Comparison of ENCODE assay signal across 18 mouse cellular contexts in the genomic region with DNA sequence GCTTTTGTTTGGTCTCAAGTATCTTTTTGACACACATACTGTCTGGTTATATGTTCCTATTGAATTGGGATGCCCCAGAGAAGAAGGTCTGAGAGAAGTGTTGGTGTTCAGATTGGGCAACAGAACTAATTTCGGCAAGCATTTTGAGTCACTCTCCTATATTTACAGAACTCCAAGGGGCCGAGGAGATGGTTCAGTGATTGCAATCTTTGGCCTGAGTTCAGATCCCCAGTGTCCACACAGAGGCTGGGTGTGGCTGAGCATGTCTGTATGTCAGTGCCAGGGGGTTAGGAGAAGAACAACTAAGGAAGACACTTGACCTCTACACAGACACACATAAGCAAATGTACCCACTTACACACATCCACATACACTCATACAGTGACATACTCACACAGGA.
"Had no signal": no experiment of that assay in that cellular context is flagged by ENCODE, and none has a peak within 500 bp of the region (broad histone marks: within the 10 kb centered on the region; RNA-seq: fewer than 3 reads in every experiment).

No protein-coding gene starts in this region.

- H3K4me2 ChIP-seq: liver, embryonic 15.5 days; lung, embryonic 14.5 days; midbrain, embryonic 12.5 days; neural tube, embryonic 13.5 days; neural tube, embryonic 15.5 days had no signal

- H3K9ac ChIP-seq: liver, embryonic 15.5 days; lung, embryonic 14.5 days; midbrain, embryonic 12.5 days; neural tube, embryonic 13.5 days; neural tube, embryonic 15.5 days had no signal

- H3K27ac ChIP-seq: liver, embryonic 15.5 days; midbrain, embryonic 10.5 days; midbrain, embryonic 12.5 days; neural tube, embryonic 13.5 days; neural tube, embryonic 15.5 days had no signal

- H3K4me3 ChIP-seq: liver, embryonic 15.5 days; midbrain, embryonic 10.5 days; midbrain, embryonic 12.5 days; myocyte; neural tube, embryonic 13.5 days; neural tube, embryonic 15.5 days had no signal

- ATAC-seq: midbrain, embryonic 16.5 days had no signal

- H3K9me3 ChIP-seq: liver, embryonic 15.5 days; midbrain, embryonic 10.5 days; midbrain, embryonic 12.5 days; neural tube, embryonic 13.5 days; neural tube, embryonic 15.5 days had no signal

- H3K4me1 ChIP-seq: liver, embryonic 15.5 days; midbrain, embryonic 10.5 days; midbrain, embryonic 12.5 days; neural tube, embryonic 13.5 days; neural tube, embryonic 15.5 days had no signal

- H3K27me3 ChIP-seq: liver, embryonic 15.5 days; midbrain, embryonic 12.5 days; neural tube, embryonic 13.5 days; neural tube, embryonic 15.5 days had no signal

- DNase-seq: lung, postnatal 4 days; midbrain, embryonic 14.5 days; retina, postnatal 1 day; right cerebral cortex, adult 18-20 months; right cerebral cortex, postnatal 25 days; right cerebral cortex, postnatal 4 days; spleen, adult 18-20 months; thymus, adult 18-20 months; thymus, postnatal 14 days; thymus, postnatal 36 days had no signal

- H3K36me3 ChIP-seq: liver, embryonic 15.5 days; midbrain, embryonic 10.5 days; midbrain, embryonic 12.5 days; neural tube, embryonic 13.5 days; neural tube, embryonic 15.5 days had no signal
